In the genomic region with DNA sequence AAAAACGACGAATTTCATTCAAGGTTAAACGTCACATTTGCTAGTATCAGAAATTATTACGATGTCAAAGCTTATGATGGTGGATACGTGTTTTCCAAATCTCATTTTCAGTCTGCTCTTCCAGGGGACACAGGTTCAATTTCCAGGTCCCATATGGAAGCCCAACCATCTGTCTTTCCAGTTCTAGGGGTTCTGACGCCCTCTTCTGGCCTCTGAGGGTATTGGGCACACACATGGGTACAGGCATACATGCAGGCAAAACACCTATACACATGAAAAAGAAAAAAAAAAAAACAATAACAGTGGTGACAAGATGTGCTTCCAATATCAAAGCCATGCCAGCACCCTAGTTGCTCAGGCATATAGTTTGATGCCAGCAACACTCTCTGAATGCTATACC, we compare ENCODE assay signal across 18 mouse cellular contexts. TPM values are rescaled to one million over a fixed set of nuclear protein-coding genes. Genes with fewer than 3 reads are reported as not detected.
A peak's percentile ranks its signal among the peaks of the same experiment; 100 is the strongest.
DNase-seq lines count a peak whose midpoint lies in the region; ATAC-seq and TF ChIP-seq lines count a peak whose summit lies in the region.
"Had no signal": no experiment of that assay in that cellular context is flagged by ENCODE, and none has a peak within 500 bp of the region (broad histone marks: within the 10 kb centered on the region; RNA-seq: fewer than 3 reads in every experiment).

No protein-coding gene starts in this region.

- H3K36me3 ChIP-seq in liver, postnatal 0 days (replicated peaks; ENCODE audit: insufficient read depth, low read length): no peaks in the 10 kb centered on the region
- H3K36me3 ChIP-seq in liver, embryonic 11.5 days (ENCODE audit: control insufficient read depth, insufficient read depth, low read length): no peaks in the 10 kb centered on the region
- H3K36me3 ChIP-seq: kidney, embryonic 15.5 days; limb, embryonic 12.5 days; midbrain, embryonic 12.5 days had no signal

- H3K27me3 ChIP-seq in liver, postnatal 0 days (ENCODE audit: insufficient read depth, low read length): peaks cover 5% of the 10 kb centered on the region
- peaks cover 5% of the 10 kb centered on the region; the same call in 1 of the 2 replicates for H3K27me3 ChIP-seq in liver, embryonic 11.5 days (replicated peaks; ENCODE audit: control insufficient read depth, insufficient read depth, low read length)
- H3K27me3 ChIP-seq: kidney, embryonic 15.5 days; limb, embryonic 12.5 days had no signal

- peak; percentile 34 for TF ChIP-seq CTCF in liver, postnatal 0 days (IDR thresholded peaks at IDR 0.05; ENCODE audit: low read depth)

- no peak for TF ChIP-seq EP300 in liver, postnatal 0 days (IDR thresholded peaks at IDR 0.05; ENCODE audit: low read depth)

- WGBS in liver, postnatal 0 days (ENCODE audit: insufficient replicate concordance): 62% methylated on average over 6 of the region's 6 CpGs
- WGBS in liver, embryonic 11.5 days: 59% methylated on average over 6 of the region's 6 CpGs

- no peak overlapping the region for H3K27ac ChIP-seq in liver, postnatal 0 days (ENCODE audit: low read depth)
- no peak overlapping the region for H3K27ac ChIP-seq in liver, embryonic 11.5 days (ENCODE audit: low read depth, low read length)
- H3K27ac ChIP-seq: midbrain, embryonic 12.5 days had no signal

- peak; percentile 41 to 45 for DNase-seq in cerebellum, postnatal 10 days
- DNase-seq in cerebellum, adult 18-20 months: no peak
- DNase-seq in liver, postnatal 0 days: no peak
- no peak for DNase-seq in liver, embryonic 11.5 days (ENCODE audit: low spot score)
- peak; percentile 16 for DNase-seq in WW6 (ENCODE audit: low read depth, low spot score)
- peak; percentile 25 for DNase-seq in induced T-regulatory cell, adult 2 months (ENCODE audit: low read depth)
- DNase-seq in heart, adult 11 months: no peak
- DNase-seq in right cerebral cortex, postnatal 25 days: no peak
- DNase-seq: B cell, adult 2 months; embryo, embryonic 11 days; forebrain, postnatal 0 days; heart, postnatal 10 days; lung, postnatal 10 days had no signal

- H3K9ac ChIP-seq in liver, postnatal 0 days (replicated peaks): no peak overlapping the region
- no peak overlapping the region for H3K9ac ChIP-seq in liver, embryonic 11.5 days (ENCODE audit: low read depth, low read length)
- H3K9ac ChIP-seq: forebrain, postnatal 0 days; kidney, embryonic 15.5 days; limb, embryonic 12.5 days; midbrain, embryonic 12.5 days had no signal

- no peak for ATAC-seq in liver, postnatal 0 days
- ATAC-seq in liver, embryonic 11.5 days (replicated peaks; ENCODE audit: low FRiP score): no peak
- ATAC-seq: forebrain, postnatal 0 days; hindbrain, embryonic 16.5 days had no signal

- no peak overlapping the region for H3K4me2 ChIP-seq in liver, postnatal 0 days (ENCODE audit: low read depth, low read length)
- H3K4me2 ChIP-seq in liver, embryonic 11.5 days: no peak overlapping the region
- H3K4me2 ChIP-seq: kidney, embryonic 15.5 days; limb, embryonic 12.5 days; midbrain, embryonic 12.5 days had no signal

- no peaks in the 10 kb centered on the region for H3K9me3 ChIP-seq in liver, postnatal 0 days (ENCODE audit: low read length)
- no peaks in the 10 kb centered on the region for H3K9me3 ChIP-seq in liver, embryonic 11.5 days (ENCODE audit: control insufficient read depth, low read length)
- H3K9me3 ChIP-seq: kidney, embryonic 15.5 days; limb, embryonic 12.5 days; midbrain, embryonic 12.5 days had no signal

- no peaks in the 10 kb centered on the region for H3K4me1 ChIP-seq in liver, postnatal 0 days (ENCODE audit: insufficient read depth)
- H3K4me1 ChIP-seq in liver, embryonic 11.5 days (replicated peaks; ENCODE audit: control insufficient read depth, insufficient read depth, low read length): no peaks in the 10 kb centered on the region

- H3K4me3 ChIP-seq in liver, postnatal 0 days (ENCODE audit: low read depth, low read length): no peak overlapping the region
- H3K4me3 ChIP-seq in liver, embryonic 11.5 days (ENCODE audit: low read depth, low read length): no peak overlapping the region
- H3K4me3 ChIP-seq: erythroblast, embryonic 14.5 days; kidney, embryonic 15.5 days; limb, embryonic 12.5 days; midbrain, embryonic 12.5 days had no signal

RNA-seq across cellular contexts. Expression of gene Nepro, which starts 30.4 kb away (rescaled TPM):
- 1.9 and 2.4 TPM in 2 replicates for polyA plus RNA-seq in liver, postnatal 0 days (2015; fragmentation: Nextera tagmentation; extraction: Ambion mirVana)
- 10.1 and 10.4 TPM in 2 replicates for polyA plus RNA-seq in liver, embryonic 11.5 days (2014; fragmentation: Nextera tagmentation; extraction: Ambion mirVana)

RNA-seq across cellular contexts. Expression of gene Gtpbp8, which starts 52.5 kb away (rescaled TPM):
- 18.3 and 18.4 TPM in 2 replicates for polyA plus RNA-seq in liver, postnatal 0 days (2015; fragmentation: Nextera tagmentation; extraction: Ambion mirVana)
- 30.3 and 32.5 TPM in 2 replicates for polyA plus RNA-seq in liver, embryonic 11.5 days (2014; fragmentation: Nextera tagmentation; extraction: Ambion mirVana)

Comparison
In these comparisons a context has a peak if more than half of its experiments do, and no peak if none do; other contexts are left out.
1. DNase-seq: peak in cerebellum, postnatal 10 days (2 of 2), WW6 (single experiment) and induced T-regulatory cell, adult 2 months (single experiment); none in cerebellum, adult 18-20 months (0 of 2), liver, postnatal 0 days (single experiment), liver, embryonic 11.5 days (single experiment), heart, adult 11 months (single experiment) and right cerebral cortex, postnatal 25 days (single experiment).